ENCODE assay signal across 10 mouse cellular contexts in genomic region chr2:168651757-168652156, GRCm38 (mm10). TPM values are rescaled to one million over a fixed set of nuclear protein-coding genes. Genes with fewer than 3 reads are reported as not detected.
DNase-seq lines count a peak whose midpoint lies in the region; ATAC-seq and TF ChIP-seq lines count a peak whose summit lies in the region.
"Had no signal": no experiment of that assay in that cellular context is flagged by ENCODE, and none has a peak within 500 bp of the region (broad histone marks: within the 10 kb centered on the region; RNA-seq: fewer than 3 reads in every experiment).

No protein-coding gene starts in this region.

- no peak for ATAC-seq in kidney, embryonic 16.5 days (ENCODE audit: low FRiP score, low TSS enrichment)
- ATAC-seq in midbrain, embryonic 14.5 days (ENCODE audit: low FRiP score, low TSS enrichment): no peak

- no peak for TF ChIP-seq POLR2A in CH12.LX (IDR thresholded peaks at IDR 0.05; ENCODE audit: low read depth, low read length)
- no peak for TF ChIP-seq POLR2A in bone marrow, adult 2 months (IDR thresholded peaks at IDR 0.05; ENCODE audit: borderline replicate concordance, control insufficient read depth, low read depth, low read length)

- DNase-seq in kidney, postnatal 4 days: peak; percentile 46
- peak; percentile 49 for DNase-seq in CH12.LX (ENCODE audit: extremely low read depth)
- peak; percentile 42 for DNase-seq in naive thymus-derived CD4-positive, alpha-beta T cell, adult 2 months (ENCODE audit: low read depth)
- no peak for DNase-seq in frontal cortex, postnatal 14 days (ENCODE audit: low spot score in 2 of 2)
- no peak for DNase-seq in midbrain, embryonic 14.5 days
- DNase-seq: cerebellum, adult 9-10 months; kidney, postnatal 14 days had no signal

- no peaks in the 10 kb centered on the region for H3K27me3 ChIP-seq in kidney, embryonic 16.5 days (ENCODE audit: insufficient read depth, low read length)
- peaks cover 17% of the 10 kb centered on the region for H3K27me3 ChIP-seq in CH12.LX (replicated peaks)
- H3K27me3 ChIP-seq in midbrain, embryonic 14.5 days (ENCODE audit: control insufficient read depth, insufficient read depth, low read length): no peaks in the 10 kb centered on the region

- H3K9me3 ChIP-seq in kidney, embryonic 16.5 days (ENCODE audit: low read length): no peaks in the 10 kb centered on the region
- H3K9me3 ChIP-seq in CH12.LX (replicated peaks; ENCODE audit: low read length): no peaks in the 10 kb centered on the region
- no peaks in the 10 kb centered on the region for H3K9me3 ChIP-seq in midbrain, embryonic 14.5 days (ENCODE audit: control insufficient read depth, low read length)
- H3K9me3 ChIP-seq: megakaryocyte, embryonic 14.5 days had no signal

- H3K36me3 ChIP-seq in kidney, embryonic 16.5 days (ENCODE audit: insufficient read depth, low read length): 0 out of 2 replicates have a peak, but pooled peaks cover 2% of the 10 kb centered on the region
- peaks cover 0 to 80% of the 10 kb centered on the region in 2 experiments for H3K36me3 ChIP-seq in CH12.LX (replicated peaks in 1 of 2; ENCODE audit: control insufficient read depth in 1 of 2, insufficient read depth in 1 of 2, low read length in 1 of 2)
- peaks cover 72% of the 10 kb centered on the region for H3K36me3 ChIP-seq in midbrain, embryonic 14.5 days (ENCODE audit: control insufficient read depth, insufficient read depth, low read length)

- no peak overlapping the region for H3K4me3 ChIP-seq in kidney, embryonic 16.5 days (ENCODE audit: low read length)
- H3K4me3 ChIP-seq in CH12.LX (replicated peaks in 1 of 3; ENCODE audit: low read depth in 2 of 3, low read length in 2 of 3, poor library complexity in 1 of 3): no peak overlapping the region
- H3K4me3 ChIP-seq in bone marrow, adult 2 months (replicated peaks; ENCODE audit: control insufficient read depth, low read depth, low read length): no peak overlapping the region
- no peak overlapping the region for H3K4me3 ChIP-seq in midbrain, embryonic 14.5 days (replicated peaks; ENCODE audit: low read depth, low read length)

- peak; percentile 30 to 52; a peak in 3 of 4 replicates for TF ChIP-seq CTCF in CH12.LX (conservative IDR thresholded peaks at IDR 0.05 in 1 of 2, IDR thresholded peaks at IDR 0.05 in 1 of 2; ENCODE audit: low read depth in 2 of 2, low read length in 2 of 2)
- TF ChIP-seq CTCF in bone marrow, adult 2 months (IDR thresholded peaks at IDR 0.05; ENCODE audit: control insufficient read depth, insufficient read depth, low read length): peak; percentile 63

- no peak overlapping the region for H3K27ac ChIP-seq in kidney, embryonic 16.5 days (ENCODE audit: low read length)
- no peak overlapping the region for H3K27ac ChIP-seq in CH12.LX (ENCODE audit: insufficient read depth, low read depth)
- H3K27ac ChIP-seq in bone marrow, adult 2 months (ENCODE audit: control insufficient read depth, insufficient read depth, low read depth, low read length, poor library complexity): no peak overlapping the region
- H3K27ac ChIP-seq in midbrain, embryonic 14.5 days (replicated peaks; ENCODE audit: low read depth, low read length): no peak overlapping the region

- H3K9ac ChIP-seq in kidney, embryonic 16.5 days (replicated peaks; ENCODE audit: low read length): no peak overlapping the region
- no peak overlapping the region for H3K9ac ChIP-seq in CH12.LX (ENCODE audit: insufficient read depth, low read depth)
- no peak overlapping the region for H3K9ac ChIP-seq in midbrain, embryonic 14.5 days (replicated peaks; ENCODE audit: low read length)

- dilution Hi-C loops in CH12.LX (cut with MboI; ENCODE audit: extremely low pct_ligation_motif_present, extremely low pct_unique_long_range_greater_than_20kb, low sequenced_read_pairs): no loop called here

- in situ Hi-C loops in CH12.LX (cut with MboI; ENCODE audit: low pct_ligation_motif_present, low pct_unique_long_range_greater_than_20kb, low sequenced_read_pairs): no loop called here

- WGBS in kidney, embryonic 16.5 days: 43% methylated on average over 7 of the region's 7 CpGs
- 38% methylated on average over 7 of the region's 7 CpGs for WGBS in bone marrow, adult 2 months
- 50% methylated on average over 7 of the region's 7 CpGs for WGBS in midbrain, embryonic 14.5 days

- peaks cover 10% of the 10 kb centered on the region for H3K4me1 ChIP-seq in kidney, embryonic 16.5 days (ENCODE audit: insufficient read depth, low read length)
- peaks cover 0 to 8% of the 10 kb centered on the region in 2 experiments; a peak in 1 of 4 replicates for H3K4me1 ChIP-seq in CH12.LX (ENCODE audit: control insufficient read depth in 1 of 2, insufficient read depth in 2 of 2)
- H3K4me1 ChIP-seq in bone marrow, adult 2 months (ENCODE audit: control insufficient read depth, insufficient read depth, low read length): no peaks in the 10 kb centered on the region; the same call in 1 of the 2 replicates
- H3K4me1 ChIP-seq in midbrain, embryonic 14.5 days (ENCODE audit: control insufficient read depth, insufficient read depth, low read length): no peaks in the 10 kb centered on the region

- H3K79me2 ChIP-seq in CH12.LX (replicated peaks; ENCODE audit: control insufficient read depth, extremely low read depth, insufficient read depth, poor library complexity, severe bottlenecking): no peaks in the 10 kb centered on the region

- peak; percentile 29 for TF ChIP-seq RAD21 in CH12.LX (IDR thresholded peaks at IDR 0.05; ENCODE audit: low read depth, low read length)

- no peak overlapping the region for H3K4me2 ChIP-seq in kidney, embryonic 16.5 days (replicated peaks; ENCODE audit: low read depth, low read length)
- no peak overlapping the region for H3K4me2 ChIP-seq in CH12.LX (ENCODE audit: insufficient read depth, low read depth, poor library complexity, severe bottlenecking)
- H3K4me2 ChIP-seq in midbrain, embryonic 14.5 days (ENCODE audit: low read length): no peak overlapping the region

- TF ChIP-seq EP300 in CH12.LX (IDR thresholded peaks at IDR 0.05; ENCODE audit: low read length): no peak

TF ChIP-seq in CH12.LX, 34 proteins besides CTCF, POLR2A, EP300 and RAD21:
- TF ChIP-seq ZKSCAN1 (IDR thresholded peaks at IDR 0.05; ENCODE audit: borderline replicate concordance, low read depth, low read length) (no peak), NELFE (IDR thresholded peaks at IDR 0.05; ENCODE audit: low read depth, low read length) (no peak), ELF1 (IDR thresholded peaks at IDR 0.05; ENCODE audit: low read depth, low read length) (no peak), JUN (IDR thresholded peaks at IDR 0.05; ENCODE audit: insufficient read depth, low read depth, low read length) (no peak), MEF2A (IDR thresholded peaks at IDR 0.05; ENCODE audit: borderline replicate concordance, low read depth, low read length) (no peak), JUND (conservative IDR thresholded peaks at IDR 0.05; ENCODE audit: low read depth, low read length) (no peak), HCFC1 (IDR thresholded peaks at IDR 0.05; ENCODE audit: low read depth, low read length) (no peak), ZNF384 (IDR thresholded peaks at IDR 0.05; ENCODE audit: low read depth, low read length) (no peak), ZMIZ1 (IDR thresholded peaks at IDR 0.05; ENCODE audit: low read depth, low read length) (no peak), MXI1 (IDR thresholded peaks at IDR 0.05; ENCODE audit: low read depth, low read length) (no peak), MAZ (IDR thresholded peaks at IDR 0.05; ENCODE audit: low read depth, low read length) (no peak), SIN3A (IDR thresholded peaks at IDR 0.05; ENCODE audit: low read length) (no peak), GABPA (IDR thresholded peaks at IDR 0.05; ENCODE audit: insufficient replicate concordance, low read depth, low read length) (no peak), CHD2 (IDR thresholded peaks at IDR 0.05; ENCODE audit: low read length) (no peak), UBTF (IDR thresholded peaks at IDR 0.05; ENCODE audit: low read depth, low read length) (no peak), USF2 (conservative IDR thresholded peaks at IDR 0.05; ENCODE audit: low read depth, low read length) (no peak), USF1 (IDR thresholded peaks at IDR 0.05; ENCODE audit: low read depth, low read length) (no peak), RCOR1 (conservative IDR thresholded peaks at IDR 0.05; ENCODE audit: low read depth, low read length) (no peak), SMC3 (IDR thresholded peaks at IDR 0.05; ENCODE audit: low read depth, low read length) (no peak), KAT2A (IDR thresholded peaks at IDR 0.05; ENCODE audit: insufficient replicate concordance, low read length) (no peak)

RNA-seq across cellular contexts. Expression of gene Nfatc2, which starts 50.3 kb away (rescaled TPM):
- 2.6 and 2.8 TPM in 2 replicates for polyA plus RNA-seq in kidney, embryonic 16.5 days (2015; fragmentation: Nextera tagmentation; extraction: Ambion mirVana)
- total RNA-seq in CH12.LX (2012; rRNA removed): 2.9 and 3.6 TPM in 2 replicates
- total RNA-seq in CH12.LX (2014; rRNA removed): 1.3 and 1.8 TPM in 2 replicates
- 3.2 and 4.8 TPM in 2 replicates for polyA plus RNA-seq in CH12.LX (2012; ENCODE audit: insufficient read length, low read depth)
- 1.5 and 1.6 TPM in 2 replicates for polyA plus RNA-seq in bone marrow, adult 2 months (2011; ENCODE audit: insufficient read depth, insufficient read length, low replicate concordance, missing spikeins)
- 2.5 and 2.6 TPM in 2 replicates for polyA plus RNA-seq in midbrain, embryonic 14.5 days (2014; fragmentation: Nextera tagmentation; extraction: Ambion mirVana)

Comparison
In these comparisons a context has a peak if more than half of its experiments do, and no peak if none do; other contexts are left out.
1. DNase-seq: peak in kidney, postnatal 4 days (2 of 2), CH12.LX (single experiment) and naive thymus-derived CD4-positive, alpha-beta T cell, adult 2 months (single experiment); none in frontal cortex, postnatal 14 days (0 of 2) and midbrain, embryonic 14.5 days (single experiment).